Mouse (Mus musculus) bone marrow, adult 2 months (tissue): ENCODE results near the gene Lpar5.

Experiments
- CTCF ChIP-seq: fragments of 200-500 bp; IDR thresholded peaks from 2 replicates; pipeline ENCODE4 v1.5.1; 2011; ENCODE audit warnings: low read length, control low read depth; ENCODE audit not compliant: control insufficient read depth, insufficient read depth
- POLR2A ChIP-seq: fragments of 200-500 bp; IDR thresholded peaks from 2 replicates; pipeline ENCODE4 v1.6.1; 2011; ENCODE audit warnings: low read depth, mild to moderate bottlenecking, control low read depth, low read length, borderline replicate concordance; ENCODE audit not compliant: control insufficient read depth

DNA sequence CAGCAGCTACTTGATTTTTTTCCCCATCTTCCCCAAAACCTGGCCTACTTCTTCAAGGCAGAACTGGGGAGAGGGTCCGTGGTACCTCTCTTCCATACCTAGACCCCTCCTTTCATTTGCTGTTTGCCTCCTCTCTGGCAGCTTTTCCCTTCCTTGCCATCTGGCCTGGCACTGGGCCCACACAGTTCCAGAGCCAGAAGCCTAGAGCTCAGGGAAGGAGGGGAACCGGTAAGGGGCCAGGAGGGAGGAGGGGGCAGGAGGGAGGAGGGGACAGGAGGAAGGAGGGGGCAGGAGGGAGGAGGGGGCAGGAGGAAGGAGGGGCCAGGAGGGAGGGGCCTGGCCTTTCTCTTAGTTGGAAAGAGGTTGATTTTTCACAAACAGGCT, 4.2 kb downstream of the Lpar5 start:
- no peak for TF ChIP-seq CTCF
- no peak for TF ChIP-seq POLR2A
